Mouse (Mus musculus) lung, postnatal 0 days (tissue): ENCODE measurements around the gene Luzp1.

Experiments
- CTCF ChIP-seq: IDR thresholded peaks from 2 replicates; pipeline ENCODE4 v1.5.1; 2016; ENCODE audit warnings: antibody characterized with exemption, mild to moderate bottlenecking
- EP300 ChIP-seq: IDR thresholded peaks from 2 replicates; pipeline ENCODE4 v1.6.1; 2016; ENCODE audit warnings: antibody characterized with exemption, mild to moderate bottlenecking, control low read depth

DNA sequence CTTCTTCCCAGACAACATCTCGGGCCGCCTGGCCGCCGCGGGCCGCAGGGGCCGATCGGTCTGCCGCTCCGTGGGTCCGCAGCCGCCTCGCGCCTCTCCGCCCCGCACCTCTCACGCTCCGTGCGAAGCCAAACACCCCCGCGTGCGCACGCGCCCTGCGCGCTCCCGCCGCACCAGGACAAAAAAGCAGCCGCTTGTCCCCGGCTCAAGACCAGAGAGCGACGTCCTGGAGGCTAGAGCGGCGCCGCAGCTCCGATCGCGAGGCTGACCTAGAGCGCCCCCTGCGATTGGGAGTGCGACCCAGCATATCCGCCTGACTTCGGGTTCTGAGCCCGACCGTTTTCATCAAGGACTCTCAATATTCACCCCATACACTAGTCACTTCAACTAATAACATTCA, 133.0 kb downstream of the Luzp1 start, which contains the start of gene Kdm1a:
- TF ChIP-seq EP300 (no peak), CTCF (peak; percentile 95)
